Mouse (Mus musculus): ENCODE results near the gene Adssl1. TPM values are rescaled to one million over a fixed set of nuclear protein-coding genes. Genes with fewer than 3 reads are reported as not detected.

The Adssl1 gene
- polyA plus RNA-seq, 1 experiment = 34.5 TPM

DNA sequence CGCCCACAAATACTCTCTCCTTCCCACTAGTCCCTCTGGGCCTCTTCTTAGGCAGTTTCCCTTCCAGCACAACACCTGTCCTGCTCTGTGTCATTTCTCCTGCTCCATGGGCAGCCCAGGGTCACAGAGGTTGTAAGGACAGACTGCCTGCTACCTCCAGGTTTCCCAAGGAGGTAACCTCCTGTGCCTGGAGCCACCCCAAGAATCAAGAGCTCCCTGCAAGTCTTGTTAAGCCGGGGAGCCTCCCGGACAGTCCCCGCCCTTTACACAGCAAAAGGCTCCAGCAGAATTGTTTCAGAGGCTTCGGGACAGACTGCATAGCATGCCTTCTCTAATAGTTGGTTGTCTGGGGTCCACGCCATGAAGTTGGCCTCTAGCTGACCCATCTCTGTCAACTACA lies 6.6 kb downstream of the Adssl1 start:
- H3K4me1 ChIP-seq (ENCODE audit: control insufficient read depth, insufficient read depth, insufficient read length, low read length) = peaks cover 15% of the 10 kb centered on the region
- no peak overlapping the region for H3K4me3 ChIP-seq (ENCODE audit: insufficient read depth, low read depth, low read length)
- no peak overlapping the region for H3K27ac ChIP-seq (replicated peaks; ENCODE audit: low read depth, low read length)

DNA sequence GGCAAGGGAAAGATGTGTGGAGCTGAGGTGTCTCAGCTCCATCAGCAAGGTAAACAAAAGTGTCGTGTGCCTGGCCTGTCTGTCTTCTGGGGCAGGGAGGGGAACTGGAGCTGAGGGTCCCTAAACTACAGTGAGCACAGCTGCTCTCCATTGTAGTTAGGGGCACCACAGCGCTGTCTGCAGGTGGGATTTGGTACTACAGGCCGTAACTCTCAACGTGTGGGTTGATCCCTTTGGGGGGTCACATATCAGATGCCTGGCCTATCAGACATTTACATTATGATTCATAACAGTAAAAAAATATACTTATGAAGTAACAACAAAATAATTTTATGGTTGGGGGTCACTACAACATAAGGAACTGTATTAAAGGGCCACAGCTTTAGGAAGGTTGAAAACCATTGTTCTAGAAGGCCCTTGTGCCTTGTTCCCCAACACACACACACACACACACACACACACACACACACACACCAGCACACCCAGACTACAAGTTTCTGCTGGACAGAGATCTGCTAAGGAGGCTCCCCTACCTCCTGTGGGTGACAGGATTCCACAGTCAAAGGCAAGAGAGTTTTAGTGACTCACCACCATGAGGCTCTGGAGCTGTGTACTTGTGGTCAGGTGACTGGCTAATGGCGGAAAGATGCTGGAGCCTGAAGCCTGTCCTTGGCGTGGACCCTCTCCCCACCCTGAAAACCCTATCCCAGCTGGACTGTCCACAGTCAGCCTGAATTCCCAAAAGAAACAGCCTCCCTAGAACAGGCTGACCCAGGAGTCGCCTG lies 7.4 kb downstream of the Adssl1 start:
- Histone ChIP-seq H3K4me1 (ENCODE audit: control insufficient read depth, insufficient read depth, insufficient read length, low read length) (peaks cover 15% of the 10 kb centered on the region), H3K27ac (replicated peaks; ENCODE audit: low read depth, low read length) (no peak overlapping the region), H3K4me3 (ENCODE audit: insufficient read depth, low read depth, low read length) (no peak overlapping the region)

DNA sequence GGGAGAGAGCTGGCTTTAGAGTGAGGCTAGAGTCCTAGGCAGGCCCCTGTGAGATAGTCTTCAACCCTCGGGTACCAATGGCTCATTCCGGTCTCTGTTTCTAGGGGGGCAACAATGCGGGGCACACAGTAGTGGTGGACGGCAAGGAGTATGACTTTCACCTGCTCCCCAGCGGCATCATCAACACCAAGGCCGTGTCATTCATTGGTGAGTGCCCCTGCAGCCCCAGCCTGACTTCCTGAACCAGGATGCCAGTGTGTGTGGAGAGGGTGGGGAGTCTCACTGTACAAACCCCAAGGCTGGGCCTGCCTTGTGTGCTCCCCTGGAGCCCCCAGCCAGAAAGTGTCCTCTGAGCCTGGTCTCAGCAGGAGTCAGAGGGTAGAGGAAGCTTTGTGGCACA lies 8.4 kb downstream of the Adssl1 start:
- Histone ChIP-seq H3K27ac (replicated peaks; ENCODE audit: low read depth, low read length) (peak overlapping the region; percentile 29; the same call in 1 of the 2 replicates), H3K4me1 (ENCODE audit: control insufficient read depth, insufficient read depth, insufficient read length, low read length) (peaks cover 15% of the 10 kb centered on the region), H3K4me3 (ENCODE audit: insufficient read depth, low read depth, low read length) (no peak overlapping the region)

DNA sequence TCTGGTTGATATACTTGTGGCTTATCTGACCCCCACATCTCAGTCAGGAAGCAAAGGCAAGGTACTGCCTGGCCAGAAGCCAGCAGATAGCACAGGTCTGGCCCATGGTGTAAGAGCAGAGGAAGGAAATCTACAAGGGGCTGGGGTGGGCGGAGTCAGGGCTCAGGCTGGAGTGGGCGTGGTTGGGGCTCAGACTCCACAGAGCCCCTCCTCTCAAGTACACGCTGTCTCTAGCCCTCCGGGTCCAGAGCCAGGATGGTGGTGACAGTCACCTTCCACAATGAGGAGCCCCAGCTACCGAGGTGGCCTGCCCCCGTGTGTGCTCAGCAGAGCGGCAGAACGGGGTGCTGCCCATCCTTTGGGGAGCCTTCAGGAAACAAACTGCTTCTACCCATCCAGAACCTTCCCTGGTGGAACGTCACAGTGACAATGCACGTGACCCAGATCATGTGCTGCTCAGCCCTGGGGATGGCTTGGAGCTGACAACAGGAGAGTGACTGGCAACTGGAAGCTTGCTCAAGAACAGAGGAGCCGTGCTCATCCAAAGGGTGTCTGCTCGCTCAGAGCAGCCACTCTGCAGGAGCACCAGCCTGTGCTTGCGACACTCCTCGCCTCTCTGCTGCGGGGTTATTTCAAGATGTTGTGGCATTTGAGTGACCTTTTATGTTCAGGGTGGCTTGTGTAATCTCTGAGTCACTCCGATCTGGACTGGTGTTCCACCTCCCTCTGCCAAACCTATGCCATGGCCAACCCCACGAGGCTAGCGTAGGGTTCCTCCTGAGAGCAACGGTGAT lies 9.3 kb downstream of the Adssl1 start:
- H3K27ac ChIP-seq (replicated peaks; ENCODE audit: low read depth, low read length) = peak overlapping the region; percentile 69
- H3K4me1 ChIP-seq (ENCODE audit: control insufficient read depth, insufficient read depth, insufficient read length, low read length) = peaks cover 15% of the 10 kb centered on the region
- H3K4me3 ChIP-seq (ENCODE audit: insufficient read depth, low read depth, low read length) = peak overlapping the region; percentile 19

DNA sequence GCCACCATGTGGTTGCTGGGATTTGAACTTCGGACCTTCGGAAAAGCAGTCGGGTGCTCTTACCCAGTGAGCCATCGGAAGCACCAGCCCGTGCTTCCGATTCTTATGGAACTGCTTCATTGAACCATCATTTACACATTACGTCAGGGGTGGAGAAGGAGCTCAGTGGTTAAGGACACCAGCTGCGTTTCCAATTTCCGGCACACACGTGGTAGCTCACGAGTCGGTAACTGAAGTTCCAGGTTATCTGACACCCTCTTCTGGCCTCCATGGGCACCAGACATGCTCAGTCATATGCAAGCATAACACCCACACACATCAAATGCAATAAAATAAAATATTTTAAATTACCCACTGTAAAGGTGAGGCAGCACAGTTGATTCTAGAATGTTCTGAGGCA lies 10.2 kb downstream of the Adssl1 start:
- Histone ChIP-seq H3K4me1 (ENCODE audit: control insufficient read depth, insufficient read depth, insufficient read length, low read length) (peaks cover 15% of the 10 kb centered on the region), H3K27ac (replicated peaks; ENCODE audit: low read depth, low read length) (peak overlapping the region; percentile 15; the same call in 1 of the 2 replicates), H3K4me3 (ENCODE audit: insufficient read depth, low read depth, low read length) (no peak overlapping the region)

DNA sequence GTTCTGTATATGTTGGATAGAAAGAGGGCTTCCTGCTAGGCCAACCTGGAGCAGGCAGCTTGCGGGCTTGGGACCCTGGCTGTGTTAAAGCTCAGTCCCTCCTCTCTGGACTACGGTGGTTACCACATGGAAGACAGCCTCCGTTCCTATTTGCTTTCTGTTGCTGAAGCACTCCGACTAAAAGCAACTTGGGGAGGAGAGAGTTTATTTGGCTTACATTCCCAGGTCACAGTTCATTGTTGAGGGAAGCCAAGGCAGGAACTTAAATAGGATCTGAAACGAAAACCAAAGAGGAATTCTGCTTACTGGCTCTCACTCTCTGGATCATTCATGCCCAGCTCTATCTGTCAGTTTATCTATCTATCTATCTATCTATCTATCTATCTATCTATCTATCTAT lies 11.0 kb downstream of the Adssl1 start:
- Histone ChIP-seq H3K4me1 (ENCODE audit: control insufficient read depth, insufficient read depth, insufficient read length, low read length) (peaks cover 15% of the 10 kb centered on the region), H3K27ac (replicated peaks; ENCODE audit: low read depth, low read length) (peak overlapping the region; percentile 13), H3K4me3 (ENCODE audit: insufficient read depth, low read depth, low read length) (no peak overlapping the region)

DNA sequence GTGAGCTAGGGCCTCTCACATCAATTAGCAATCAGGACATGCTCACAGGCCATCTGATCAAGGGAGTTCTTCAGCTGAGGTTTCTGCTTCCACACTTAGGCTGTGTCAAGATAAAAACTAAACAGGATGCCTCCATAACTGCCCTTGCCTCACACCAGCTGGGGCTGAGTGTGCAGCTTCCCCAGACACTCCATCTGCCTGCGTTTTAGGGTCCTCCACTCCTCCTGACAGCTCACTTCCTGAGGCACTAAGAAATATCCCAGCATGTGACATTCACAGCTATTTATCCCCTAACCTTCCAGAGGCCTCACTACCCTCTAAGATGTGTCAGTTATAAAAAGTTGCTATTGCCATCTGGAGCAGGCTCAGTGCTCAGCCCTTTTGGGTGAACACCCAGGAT lies 11.6 kb downstream of the Adssl1 start:
- Histone ChIP-seq H3K27ac (replicated peaks; ENCODE audit: low read depth, low read length) (no peak overlapping the region), H3K4me3 (ENCODE audit: insufficient read depth, low read depth, low read length) (no peak overlapping the region), H3K4me1 (ENCODE audit: control insufficient read depth, insufficient read depth, insufficient read length, low read length) (peaks cover 15% of the 10 kb centered on the region)

DNA sequence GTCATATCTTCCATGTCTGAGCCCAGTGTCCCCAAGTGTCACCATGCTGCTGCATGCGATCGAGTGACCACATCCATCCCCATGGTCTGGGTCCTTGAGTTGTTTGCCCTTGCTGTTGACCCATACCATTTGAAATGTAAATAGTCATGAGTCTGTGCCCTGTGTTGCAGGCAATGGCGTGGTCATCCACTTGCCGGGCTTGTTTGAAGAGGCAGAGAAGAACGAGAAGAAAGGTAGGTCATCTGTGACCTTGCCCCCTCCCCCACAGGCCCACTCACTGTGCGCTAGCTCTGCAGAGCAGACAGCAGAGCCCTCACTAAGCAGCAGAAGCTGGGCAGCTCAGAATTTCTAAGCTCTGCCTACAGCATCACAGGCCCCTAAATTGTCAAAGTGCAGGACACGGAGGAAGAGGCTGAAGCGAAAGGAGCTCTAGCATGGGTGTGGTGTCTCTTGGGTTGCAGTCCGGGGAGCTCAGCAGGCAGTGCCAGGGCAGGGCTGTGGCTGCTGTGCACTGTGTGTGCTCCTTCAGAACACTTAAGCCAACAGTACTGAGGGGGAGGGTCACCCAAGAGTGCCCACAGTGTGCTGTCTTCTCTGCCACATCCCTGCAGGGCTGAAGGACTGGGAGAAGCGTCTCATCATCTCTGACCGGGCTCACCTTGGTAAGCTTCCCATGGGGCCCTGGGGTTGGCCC lies 12.4 kb downstream of the Adssl1 start:
- H3K27ac ChIP-seq (replicated peaks; ENCODE audit: low read depth, low read length) = peak overlapping the region; percentile 64
- peaks cover 15% of the 10 kb centered on the region for H3K4me1 ChIP-seq (ENCODE audit: control insufficient read depth, insufficient read depth, insufficient read length, low read length)
- no peak overlapping the region for H3K4me3 ChIP-seq (ENCODE audit: insufficient read depth, low read depth, low read length)

DNA sequence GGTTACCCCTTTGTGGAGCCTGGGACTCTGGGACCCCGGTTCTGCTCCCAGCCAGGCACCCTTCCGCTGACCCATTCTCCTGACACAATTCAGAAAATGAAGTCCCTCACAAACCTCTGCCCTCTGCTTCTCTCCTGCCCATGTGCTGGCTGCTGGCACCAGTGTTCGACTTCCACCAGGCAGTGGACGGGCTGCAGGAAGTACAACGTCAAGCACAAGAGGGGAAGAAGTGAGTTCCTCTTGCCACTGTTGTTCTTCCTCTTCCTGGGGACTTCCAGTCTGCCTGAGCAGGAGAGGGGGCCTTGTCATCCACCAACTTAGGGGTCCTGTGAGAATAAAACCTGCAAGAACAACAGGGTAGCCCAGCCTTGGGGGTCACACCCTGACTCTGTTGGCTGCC lies 13.1 kb downstream of the Adssl1 start:
- Histone ChIP-seq H3K4me1 (ENCODE audit: control insufficient read depth, insufficient read depth, insufficient read length, low read length) (peaks cover 15% of the 10 kb centered on the region), H3K4me3 (ENCODE audit: insufficient read depth, low read depth, low read length) (no peak overlapping the region), H3K27ac (replicated peaks; ENCODE audit: low read depth, low read length) (peak overlapping the region; percentile 64)

DNA sequence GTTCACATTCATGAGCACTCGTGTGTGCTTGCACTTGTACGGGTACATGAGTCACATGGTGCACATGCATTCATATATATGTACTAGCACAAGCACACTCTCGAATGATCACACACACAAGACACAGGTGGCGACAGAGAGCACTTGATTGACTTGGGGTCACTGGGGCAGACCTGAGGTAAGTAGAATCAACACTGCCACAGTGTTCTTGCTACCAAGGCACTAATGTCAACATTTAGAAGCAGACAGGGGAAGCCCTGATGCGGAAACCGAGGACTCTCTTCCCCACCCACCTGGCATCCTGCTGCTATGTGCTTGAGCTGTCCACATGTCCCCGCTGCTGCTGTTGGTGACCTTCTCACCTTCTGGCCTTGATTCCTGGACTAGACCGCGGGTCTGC lies 13.8 kb downstream of the Adssl1 start:
- H3K4me3 ChIP-seq (ENCODE audit: insufficient read depth, low read depth, low read length) = no peak overlapping the region
- peak overlapping the region; percentile 40; the same call in 1 of the 2 replicates for H3K27ac ChIP-seq (replicated peaks; ENCODE audit: low read depth, low read length)

DNA sequence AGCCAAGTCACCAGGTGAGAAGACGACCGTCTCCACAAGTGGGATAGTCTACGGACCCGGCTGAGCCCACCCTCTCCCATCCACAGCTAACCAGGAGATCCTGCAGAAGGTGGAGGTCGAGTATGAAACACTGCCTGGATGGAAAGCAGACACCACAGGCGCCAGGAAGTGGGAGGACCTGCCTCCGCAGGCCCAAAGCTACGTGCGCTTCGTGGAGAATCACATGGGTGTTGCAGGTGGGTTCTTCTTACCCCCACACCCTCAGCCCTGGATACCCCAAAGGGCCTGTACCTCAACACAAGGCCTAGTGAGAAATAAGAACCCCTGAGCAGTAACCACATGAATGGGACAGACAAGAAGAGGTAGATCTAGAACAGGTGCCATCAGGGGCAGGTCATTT lies 19.7 kb downstream of the Adssl1 start:
- Histone ChIP-seq H3K27ac (replicated peaks; ENCODE audit: low read depth, low read length) (no peak overlapping the region), H3K4me3 (ENCODE audit: insufficient read depth, low read depth, low read length) (no peak overlapping the region), H3K4me1 (ENCODE audit: control insufficient read depth, insufficient read depth, insufficient read length, low read length) (no peaks in the 10 kb centered on the region)

More for the DNA sequence above, 13.8 kb downstream of the Adssl1 start:
- peaks cover 13% of the 10 kb centered on the region for H3K4me1 ChIP-seq (ENCODE audit: control insufficient read depth, insufficient read depth, insufficient read length, low read length)

DNA sequence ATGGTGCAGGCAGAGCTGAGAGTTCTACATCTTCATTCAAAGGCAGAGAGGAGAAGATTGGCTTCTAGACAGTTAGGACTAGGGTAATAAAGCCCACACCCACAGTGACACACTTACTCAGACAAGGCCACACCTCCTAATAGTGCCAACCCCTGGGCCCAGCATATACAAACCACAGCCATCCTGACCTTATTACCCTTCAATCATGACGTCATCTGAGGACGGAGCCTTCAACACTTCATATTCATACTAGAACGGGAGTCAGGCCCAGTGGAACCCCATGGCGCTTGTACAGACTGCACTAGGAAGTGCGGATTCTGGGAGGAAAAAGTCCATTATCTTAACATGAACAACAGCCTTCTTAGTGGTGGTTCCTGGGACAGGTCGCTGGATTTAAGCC lies 23.3 kb downstream of the Adssl1 start:
- H3K27ac ChIP-seq (replicated peaks; ENCODE audit: low read depth, low read length) = no peak overlapping the region
- H3K4me3 ChIP-seq (ENCODE audit: insufficient read depth, low read depth, low read length) = no peak overlapping the region
- peaks cover 2% of the 10 kb centered on the region; the same call in 1 of the 2 replicates for H3K4me1 ChIP-seq (ENCODE audit: control insufficient read depth, insufficient read depth, insufficient read length, low read length)

DNA sequence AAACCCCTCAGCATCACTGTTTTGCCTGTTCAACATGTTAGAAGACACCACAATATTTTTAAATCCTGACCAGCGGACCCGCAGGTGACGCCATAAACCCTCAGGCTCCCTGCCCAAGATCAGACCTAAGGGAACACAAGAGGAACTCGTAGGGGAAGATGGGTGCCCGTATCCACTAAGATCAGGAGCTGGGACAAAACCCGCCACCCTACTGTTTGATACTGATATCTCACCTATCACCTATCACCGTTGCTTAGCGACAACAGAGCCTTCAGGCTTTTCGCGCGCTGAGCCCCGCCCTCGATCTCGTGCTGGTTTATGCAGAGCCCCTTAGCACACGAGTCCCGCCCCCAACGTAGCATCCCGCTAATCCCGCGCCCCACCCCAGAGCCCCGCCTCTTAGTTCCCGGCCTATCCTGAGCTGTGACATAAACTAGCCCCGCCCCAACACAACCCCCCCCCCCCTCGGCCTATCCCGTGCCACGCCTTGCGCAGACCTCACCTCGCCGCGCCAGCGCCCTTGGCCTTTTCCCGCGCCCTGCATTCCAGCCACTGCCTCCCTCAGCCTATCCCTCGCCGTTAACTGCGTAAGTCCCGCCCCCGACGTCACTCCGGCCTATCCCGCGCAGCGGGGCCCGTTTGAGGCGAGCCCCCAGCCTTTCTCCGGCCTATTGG lies 24.5 kb downstream of the Adssl1 start, which contains the start of gene Siva1:
TSS of gene Siva1 (plus strand) at position 500 of the 675 bp plus-strand sequence.
- peaks cover 2% of the 10 kb centered on the region; the same call in 1 of the 2 replicates for H3K4me1 ChIP-seq (ENCODE audit: control insufficient read depth, insufficient read depth, insufficient read length, low read length)
- 0 out of 2 replicates have a peak within 1 kb of the TSS, but pooled peaks have one; percentile 6 for H3K27ac ChIP-seq (replicated peaks; ENCODE audit: low read depth, low read length)
- H3K4me3 ChIP-seq (ENCODE audit: insufficient read depth, low read depth, low read length) = peak within 1 kb of the TSS; percentile 72

DNA sequence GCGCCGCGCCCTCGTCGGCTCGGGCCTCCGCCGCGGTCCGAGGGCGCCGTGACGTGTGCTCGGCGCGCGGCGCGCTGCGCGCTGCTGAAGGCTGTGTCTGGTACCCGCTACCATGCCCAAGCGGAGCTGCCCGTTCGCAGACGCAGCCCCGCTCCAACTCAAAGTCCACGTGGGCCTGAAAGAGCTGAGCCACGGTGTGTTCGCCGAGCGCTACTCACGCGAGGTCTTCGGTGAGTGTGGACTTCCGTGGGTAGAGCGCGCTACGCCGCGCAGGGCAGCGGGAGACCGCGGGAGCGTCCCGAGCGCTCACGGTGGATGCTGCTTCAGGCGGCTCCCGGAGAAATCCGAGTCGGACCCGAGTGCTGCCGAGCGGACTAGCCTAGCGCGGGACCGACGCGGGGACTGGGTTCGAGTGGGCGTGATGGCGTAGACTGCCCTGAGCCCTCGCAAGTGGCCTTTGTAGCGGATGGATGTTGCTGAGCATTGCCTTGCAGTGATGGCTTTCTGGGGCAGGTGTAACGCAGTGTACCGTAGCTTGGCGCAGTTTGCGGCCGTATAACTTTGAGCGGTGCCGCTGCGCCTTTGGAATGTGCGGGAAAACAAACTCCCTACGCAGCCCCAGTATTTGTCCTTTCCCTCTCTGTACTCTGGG lies 25.1 kb downstream of the Adssl1 start:
- Histone ChIP-seq H3K4me3 (ENCODE audit: insufficient read depth, low read depth, low read length) (peak overlapping the region; percentile 72), H3K4me1 (ENCODE audit: control insufficient read depth, insufficient read depth, insufficient read length, low read length) (peaks cover 2% of the 10 kb centered on the region; the same call in 1 of the 2 replicates), H3K27ac (replicated peaks; ENCODE audit: low read depth, low read length) (0 out of 2 replicates have a peak overlapping the region, but pooled peaks have one; percentile 6)
